Mouse (Mus musculus): ENCODE measurements around the gene Calr3.

DNA sequence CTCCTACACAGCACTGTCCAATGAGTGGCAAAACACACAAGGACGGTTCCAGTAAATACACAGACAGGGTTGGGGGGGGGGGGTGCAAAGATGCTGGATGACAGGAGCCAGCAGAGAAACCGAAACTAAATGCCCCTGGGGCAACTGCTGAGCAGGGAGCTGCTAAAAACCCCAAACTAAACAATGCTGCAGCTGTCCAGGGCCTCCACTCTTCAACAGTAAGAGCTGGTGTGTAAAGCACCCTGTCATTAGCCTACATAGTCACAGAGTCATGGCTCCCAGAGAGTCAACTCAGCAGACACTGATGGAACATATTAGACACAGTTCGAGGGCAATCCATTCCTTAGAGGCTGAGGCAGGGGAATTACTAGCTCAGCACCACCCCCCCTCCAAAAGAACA lies 34.2 kb downstream of the Calr3 start:
- TF ChIP-seq CTCF (IDR thresholded peaks at IDR 0.05; ENCODE audit: low read depth, low read length) (no peak), GATA1 (IDR thresholded peaks at IDR 0.05; ENCODE audit: borderline replicate concordance, low read length) (no peak), TAL1 (conservative IDR thresholded peaks at IDR 0.05; ENCODE audit: low read depth, low read length) (no peak), GATA2 (IDR thresholded peaks at IDR 0.05; ENCODE audit: borderline replicate concordance, low read depth, low read length) (no peak), POLR2AphosphoS5 (IDR thresholded peaks at IDR 0.05; ENCODE audit: insufficient replicate concordance, low read depth, low read length) (no peak)

Data from G1E (cell line).